Mouse (Mus musculus) limb, embryonic 15.5 days (tissue): Measurements from ENCODE around the gene Acss3. TPM values are rescaled to one million over a fixed set of nuclear protein-coding genes. Genes with fewer than 3 reads are reported as not detected.

Experiments
- ATAC-seq: fragments of 200-750 bp; cut with Nextera tagmentation; 2 replicates; pipeline ENCODE4 v1.8.0; 2017; ENCODE audit warnings: low read depth, moderate TSS enrichment; ENCODE audit not compliant: insufficient number of reproducible peaks, low FRiP score, low TSS enrichment
- H3K27ac ChIP-seq: fragments of 300-500 bp; sonication (generic); 2 replicates; pipeline ENCODE4 v1.5.1; 2015; ENCODE audit warnings: moderate library complexity, mild to moderate bottlenecking, inconsistent platforms
- H3K27me3 ChIP-seq: fragments of 300-500 bp; sonication (generic); 2 replicates; pipeline ENCODE4 v1.6.1; 2015; ENCODE audit warnings: inconsistent platforms
- H3K36me3 ChIP-seq: fragments of 300-500 bp; sonication (generic); 2 replicates; pipeline ENCODE4 v1.6.1; 2015; ENCODE audit warnings: inconsistent platforms
- H3K4me1 ChIP-seq: fragments of 300-500 bp; sonication (generic); 2 replicates; pipeline ENCODE4 v1.6.1; 2015; ENCODE audit warnings: inconsistent platforms
- H3K4me2 ChIP-seq: fragments of 300-500 bp; sonication (generic); 2 replicates; pipeline ENCODE4 v1.6.1; 2015; ENCODE audit warnings: mild to moderate bottlenecking, inconsistent platforms
- H3K4me3 ChIP-seq: fragments of 300-500 bp; sonication (generic); 2 replicates; pipeline ENCODE4 v1.5.1; 2015; ENCODE audit warnings: mild to moderate bottlenecking, inconsistent platforms
- H3K9ac ChIP-seq: fragments of 300-500 bp; sonication (generic); 2 replicates; pipeline ENCODE4 v1.6.1; 2015; ENCODE audit warnings: inconsistent platforms
- H3K9me3 ChIP-seq: fragments of 300-500 bp; sonication (generic); 2 replicates; pipeline ENCODE4 v1.6.1; 2016; ENCODE audit warnings: inconsistent platforms
- WGBS: fragments of 180-500 bp; shearing (Covaris S2); methylation state at CpG from one replicate; pipeline ENCODE4 v1.1.7; 2015; 5-methylcytosine and 5-hydroxymethylcytosine counted together
- polyA plus RNA-seq: library from polyadenylated mRNA; unstranded; fragments of >200 nt; fragmentation: Nextera tagmentation; extraction: Ambion mirVana; gene quantifications from 2 replicates; pipeline ENCODE4 v1.2.1, GENCODE M21; 2015

Acss3 gene
- 2.5 and 2.6 TPM in 2 replicates for polyA plus RNA-seq

- H3K4me3 ChIP-seq, result peak within 1 kb of the TSS; percentile 48
- peak within 1 kb of the TSS; percentile 73 for H3K27ac ChIP-seq
- H3K4me2 ChIP-seq, result peak within 1 kb of the TSS; percentile 71
- H3K27me3 ChIP-seq, result no peaks in the 10 kb centered on the region
- H3K9ac ChIP-seq, result peak within 1 kb of the TSS; percentile 42; the same call in 1 of the 2 replicates
- H3K36me3 ChIP-seq, result no peaks in the 10 kb centered on the region
- peak; percentile 79 for ATAC-seq
- WGBS, result under 1% methylated on average over 17 of the region's 17 CpGs
- H3K4me1 ChIP-seq, result peaks cover 8% of the 10 kb centered on the region; the same call in 1 of the 2 replicates
- H3K9me3 ChIP-seq, result no peaks in the 10 kb centered on the region
These were observed at the start of gene Acss3 for GRCm38 (mm10) chr10:107123529-107124335. Gene Acss3, minus strand, starts transcription at chr10:107123668.

GRCm38 (mm10) chr10:107172003-107172689 is 48.7 kb upstream of the Acss3 start:
- no peaks in the 10 kb centered on the region for H3K9me3 ChIP-seq
- no peaks in the 10 kb centered on the region for H3K27me3 ChIP-seq
- H3K9ac ChIP-seq, result no peak overlapping the region
- no peak for ATAC-seq
- whole genome bisulfite sequencing, result 76% methylated on average over 3 of the region's 3 CpGs
- H3K4me1 ChIP-seq, result no peaks in the 10 kb centered on the region
- no peak overlapping the region for H3K4me2 ChIP-seq
- H3K36me3 ChIP-seq, result no peaks in the 10 kb centered on the region
- H3K4me3 ChIP-seq, result no peak overlapping the region
- H3K27ac ChIP-seq, result no peak overlapping the region

GRCm38 (mm10) chr10:107166486-107166885 is 43.0 kb upstream of the Acss3 start:
- ATAC-seq, result no peak
- no peak overlapping the region for H3K4me3 ChIP-seq
- no peak overlapping the region for H3K9ac ChIP-seq
- 84% methylated on average over 3 of the region's 3 CpGs for WGBS
- H3K4me1 ChIP-seq, result no peaks in the 10 kb centered on the region
- no peaks in the 10 kb centered on the region for H3K9me3 ChIP-seq
- no peak overlapping the region for H3K4me2 ChIP-seq
- no peaks in the 10 kb centered on the region for H3K36me3 ChIP-seq
- no peak overlapping the region for H3K27ac ChIP-seq
- H3K27me3 ChIP-seq, result no peaks in the 10 kb centered on the region

DNA sequence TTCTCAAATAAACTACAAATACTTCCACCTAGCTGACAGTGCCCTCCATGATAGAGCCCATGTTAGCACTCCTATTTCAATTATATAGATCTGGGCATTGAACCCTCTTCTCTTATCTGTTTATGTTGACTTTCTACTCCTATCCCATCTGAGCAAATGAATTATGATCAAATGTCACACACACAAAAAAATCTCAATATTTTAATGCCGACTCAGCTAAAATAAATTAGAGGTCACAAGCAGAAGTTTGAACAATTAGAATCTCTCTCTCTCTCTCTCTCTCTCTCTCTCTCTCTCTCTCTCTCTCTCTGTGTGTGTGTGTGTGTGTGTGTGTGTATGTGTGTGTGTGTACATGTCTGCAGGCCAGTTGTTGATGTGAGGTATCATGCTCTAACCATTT is 25.3 kb upstream of the Acss3 start:
- WGBS, result 88% methylated on average over 1 of the region's 1 CpGs
- H3K4me1 ChIP-seq, result no peaks in the 10 kb centered on the region

DNA sequence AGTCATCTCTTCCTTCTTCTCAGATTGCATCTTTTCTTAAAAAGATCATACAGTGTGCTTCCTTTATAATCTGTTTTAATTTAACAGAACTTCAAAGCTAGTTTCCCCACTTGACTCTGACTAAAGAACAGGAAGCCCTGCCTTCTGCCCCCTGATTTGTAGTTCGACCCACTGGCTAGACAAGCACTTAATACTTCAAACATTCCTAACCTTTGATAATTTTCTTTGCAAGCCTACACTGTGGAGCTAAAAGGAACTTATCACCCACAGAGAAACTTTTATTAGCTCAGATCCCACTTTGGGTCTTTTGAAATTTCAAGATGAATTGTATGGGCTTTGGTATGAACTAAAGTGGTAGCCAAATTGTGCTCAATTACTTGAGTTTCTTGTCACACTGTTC is 20.5 kb upstream of the Acss3 start:
- 32% methylated on average over 1 of the region's 1 CpGs for WGBS
- Histone ChIP-seq H3K4me3 (no peak overlapping the region), H3K27me3 (no peaks in the 10 kb centered on the region), H3K27ac (no peak overlapping the region), H3K9me3 (no peaks in the 10 kb centered on the region), H3K9ac (no peak overlapping the region), H3K4me1 (no peaks in the 10 kb centered on the region), H3K36me3 (no peaks in the 10 kb centered on the region), H3K4me2 (no peak overlapping the region)
- no peak for ATAC-seq

More for the DNA sequence above, 25.3 kb upstream of the Acss3 start:
- Histone ChIP-seq H3K36me3 (no peaks in the 10 kb centered on the region), H3K9ac (no peak overlapping the region), H3K27me3 (no peaks in the 10 kb centered on the region), H3K9me3 (no peaks in the 10 kb centered on the region), H3K4me3 (no peak overlapping the region), H3K4me2 (no peak overlapping the region), H3K27ac (no peak overlapping the region)
- no peak for ATAC-seq

DNA sequence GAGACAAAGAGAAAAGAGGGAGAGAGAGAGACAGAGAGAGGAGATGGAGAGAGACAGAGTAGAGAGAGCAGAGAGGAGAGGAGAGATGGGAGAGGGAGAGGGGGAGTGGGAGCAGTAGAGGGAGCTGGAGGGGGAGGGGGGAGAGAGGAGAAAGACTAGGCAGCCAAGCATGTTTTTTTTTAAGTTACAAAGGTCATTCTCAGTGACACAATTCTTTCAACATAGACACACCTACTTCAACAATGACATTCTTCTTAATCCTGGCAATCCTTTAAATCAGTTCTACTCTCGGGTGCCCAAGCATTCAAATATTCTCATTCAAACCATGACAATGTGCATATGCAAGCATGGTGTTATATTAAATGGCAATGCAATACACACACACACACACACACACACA is 19.4 kb upstream of the Acss3 start:
- no peak overlapping the region for H3K4me3 ChIP-seq
- H3K27me3 ChIP-seq, result no peaks in the 10 kb centered on the region
- H3K36me3 ChIP-seq, result no peaks in the 10 kb centered on the region
- no peak overlapping the region for H3K27ac ChIP-seq
- H3K4me1 ChIP-seq, result no peaks in the 10 kb centered on the region
- H3K9me3 ChIP-seq, result no peaks in the 10 kb centered on the region
- no peak overlapping the region for H3K4me2 ChIP-seq
- no peak for ATAC-seq
- 68% methylated on average over 1 of the region's 1 CpGs for WGBS
- H3K9ac ChIP-seq, result no peak overlapping the region

DNA sequence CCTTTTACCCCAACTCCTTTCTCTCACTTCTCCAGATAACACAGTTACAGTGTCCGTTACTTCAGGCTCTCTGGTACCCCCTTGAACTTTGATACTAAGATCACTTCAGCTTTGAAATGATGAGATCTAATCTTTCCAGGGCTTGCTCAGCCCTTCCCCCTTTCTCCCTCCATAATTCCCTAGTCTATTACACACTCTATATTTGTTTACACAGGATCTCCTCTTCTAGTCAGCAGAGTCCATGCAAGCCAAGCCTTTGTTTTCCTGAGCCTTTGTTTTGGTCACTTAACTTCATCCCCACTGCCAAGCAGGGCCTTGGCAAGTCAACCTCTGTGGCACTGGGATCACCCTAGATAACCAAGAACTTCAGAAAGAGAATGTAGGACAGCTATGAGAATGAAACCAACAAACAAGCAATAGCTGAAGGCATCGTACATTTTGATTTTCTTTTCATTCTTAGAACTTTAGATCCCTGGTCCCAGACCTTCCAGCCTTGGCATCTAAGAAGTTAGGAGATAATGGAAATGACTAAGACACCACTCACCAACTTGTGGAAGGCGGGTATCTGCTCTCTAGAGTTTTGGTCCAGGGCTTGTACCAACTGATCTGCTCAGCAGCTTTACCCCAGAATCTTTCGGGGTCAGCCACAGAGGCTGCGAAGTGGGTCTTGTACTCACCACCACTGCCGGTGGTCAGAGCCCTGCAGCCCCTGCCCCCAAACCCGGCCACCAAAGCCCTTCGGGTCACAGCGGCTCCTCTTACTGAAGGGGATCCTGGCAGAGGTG is 532 bp downstream of the Acss3 start:
- peak overlapping the region; percentile 73 for H3K27ac ChIP-seq
- H3K4me1 ChIP-seq, result peaks cover 8% of the 10 kb centered on the region; the same call in 1 of the 2 replicates
- no peaks in the 10 kb centered on the region for H3K9me3 ChIP-seq
- ATAC-seq, result 0 out of 2 replicates have a peak, but pooled peaks have one; percentile 44
- 16% methylated on average over 9 of the region's 9 CpGs for WGBS
- H3K36me3 ChIP-seq, result no peaks in the 10 kb centered on the region
- H3K27me3 ChIP-seq, result no peaks in the 10 kb centered on the region
- peak overlapping the region; percentile 48 for H3K4me3 ChIP-seq
- H3K4me2 ChIP-seq, result peak overlapping the region; percentile 71
- H3K9ac ChIP-seq, result peak overlapping the region; percentile 42; the same call in 1 of the 2 replicates

- ATAC-seq, result no peak
- no peaks in the 10 kb centered on the region for H3K27me3 ChIP-seq
- 96% methylated on average over 9 of the region's 9 CpGs for WGBS
- no peak overlapping the region for H3K9ac ChIP-seq
- H3K4me3 ChIP-seq, result no peak overlapping the region
- H3K36me3 ChIP-seq, result no peaks in the 10 kb centered on the region
- no peaks in the 10 kb centered on the region for H3K9me3 ChIP-seq
- peaks cover 8% of the 10 kb centered on the region; the same call in 1 of the 2 replicates for H3K4me1 ChIP-seq
- no peak overlapping the region for H3K27ac ChIP-seq
- no peak overlapping the region for H3K4me2 ChIP-seq
These were observed 2.2 kb downstream of the Acss3 start for GRCm38 (mm10) chr10:107121301-107121700.

- Histone ChIP-seq H3K4me1 (peaks cover 8% of the 10 kb centered on the region; the same call in 1 of the 2 replicates), H3K4me2 (no peak overlapping the region), H3K27me3 (no peaks in the 10 kb centered on the region), H3K9me3 (no peaks in the 10 kb centered on the region), H3K9ac (no peak overlapping the region), H3K36me3 (no peaks in the 10 kb centered on the region), H3K27ac (no peak overlapping the region), H3K4me3 (no peak overlapping the region)
- WGBS, result 72% methylated on average over 2 of the region's 2 CpGs
- ATAC-seq, result no peak
These were observed 4.3 kb downstream of the Acss3 start for GRCm38 (mm10) chr10:107119135-107119534.

DNA sequence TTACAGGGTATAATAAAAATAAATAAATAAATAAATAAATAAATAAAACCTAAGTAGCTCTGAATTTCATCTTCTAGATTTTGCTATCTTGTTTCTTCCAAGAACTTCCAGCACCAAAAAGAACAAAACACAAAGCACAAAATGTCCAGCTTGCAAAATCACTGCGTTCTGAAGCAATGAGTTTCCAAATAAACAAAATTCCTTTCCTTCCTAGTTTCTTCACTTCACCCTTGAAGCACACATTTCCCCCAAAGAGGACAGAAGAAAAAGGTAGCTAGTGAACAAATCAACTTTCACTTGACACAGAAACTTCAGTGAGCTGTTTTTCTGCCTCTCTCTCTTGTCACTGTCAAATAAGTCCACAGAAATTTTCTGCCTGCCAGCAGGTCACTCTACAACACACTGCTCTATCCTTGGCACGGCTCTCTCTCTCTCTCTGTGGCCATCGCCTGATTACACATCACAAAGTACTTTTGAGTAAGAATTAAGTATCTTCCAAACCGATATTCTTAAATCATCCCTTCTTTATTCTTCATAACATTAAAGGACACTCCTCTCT is 6.7 kb downstream of the Acss3 start:
- Histone ChIP-seq H3K9me3 (no peaks in the 10 kb centered on the region), H3K4me1 (no peaks in the 10 kb centered on the region), H3K27ac (no peak overlapping the region), H3K36me3 (no peaks in the 10 kb centered on the region), H3K27me3 (no peaks in the 10 kb centered on the region), H3K4me2 (no peak overlapping the region), H3K9ac (no peak overlapping the region), H3K4me3 (no peak overlapping the region)
- no peak for ATAC-seq
- WGBS, result 64% methylated on average over 4 of the region's 4 CpGs

DNA sequence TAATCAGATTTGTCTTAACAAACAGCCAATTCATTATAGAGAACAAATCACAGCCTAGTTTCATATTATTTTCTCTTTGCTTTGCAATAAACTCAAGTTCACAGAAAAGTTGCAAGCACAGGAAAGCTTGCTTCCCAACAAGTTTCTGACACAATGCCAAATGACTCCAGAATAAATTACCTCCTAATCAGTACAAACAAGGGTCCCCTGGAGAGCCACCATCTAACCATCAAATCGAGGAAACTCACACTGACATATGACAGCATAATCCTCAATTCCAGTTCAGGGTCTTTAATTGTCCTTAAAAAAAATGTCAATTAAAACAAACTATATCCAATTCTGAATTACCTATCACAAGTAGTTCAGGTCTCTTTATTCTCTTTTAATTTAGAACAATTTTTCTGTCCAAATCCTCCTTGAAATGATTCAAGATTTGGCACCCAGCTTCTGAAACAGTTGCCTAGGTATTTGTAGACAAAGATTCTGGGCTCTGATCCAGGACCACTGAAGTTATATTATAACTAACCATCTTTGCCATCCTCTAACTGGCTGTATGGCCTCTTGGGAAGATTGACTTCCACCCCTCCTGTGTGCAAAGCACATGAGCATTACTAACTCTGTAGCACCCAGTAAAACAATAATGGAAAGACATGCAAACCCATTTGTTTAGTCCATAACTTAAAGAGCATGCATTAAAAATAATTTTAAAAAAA is 7.4 kb downstream of the Acss3 start:
- no peak overlapping the region for H3K4me2 ChIP-seq
- no peaks in the 10 kb centered on the region for H3K4me1 ChIP-seq
- no peaks in the 10 kb centered on the region for H3K36me3 ChIP-seq
- H3K27ac ChIP-seq, result no peak overlapping the region
- ATAC-seq, result no peak
- H3K4me3 ChIP-seq, result no peak overlapping the region
- 37% methylated on average over 1 of the region's 1 CpGs for whole genome bisulfite sequencing
- no peaks in the 10 kb centered on the region for H3K9me3 ChIP-seq
- H3K27me3 ChIP-seq, result no peaks in the 10 kb centered on the region
- no peak overlapping the region for H3K9ac ChIP-seq
